Mouse (Mus musculus): Measurements from ENCODE around the gene Stxbp3.

DNA sequence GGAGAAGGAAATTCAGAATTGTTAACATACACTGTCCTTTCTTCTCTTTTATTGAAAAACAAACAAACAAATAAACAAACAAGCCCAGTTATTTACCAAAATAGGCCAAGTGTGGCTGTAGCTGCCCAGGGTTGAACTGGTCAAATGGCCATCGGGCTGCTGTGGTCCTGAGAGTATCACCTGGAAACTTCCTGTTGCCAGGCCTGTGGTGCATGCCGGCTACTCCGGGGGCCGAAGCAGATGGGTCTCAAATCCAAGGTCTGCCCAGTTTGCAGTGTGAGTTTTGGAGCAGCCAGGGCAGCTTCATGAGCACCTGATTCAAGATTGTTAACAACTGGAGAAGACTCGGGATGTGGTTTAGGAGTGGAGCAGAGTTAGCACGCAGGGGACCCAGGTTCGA, 74.8 kb downstream of the Stxbp3 start:
- no peak for TF ChIP-seq CTCF (IDR thresholded peaks at IDR 0.05; ENCODE audit: borderline replicate concordance, insufficient read depth, low read depth, low read length)
- TF ChIP-seq POLR2A (IDR thresholded peaks at IDR 0.05; ENCODE audit: borderline replicate concordance, insufficient read depth, low read length), result no peak
